Mouse (Mus musculus) liver, embryonic 14.5 days (tissue): ENCODE measurements around the gene Rims1. TPM values are rescaled to one million over a fixed set of nuclear protein-coding genes. Genes with fewer than 3 reads are reported as not detected.

Experiments
- ATAC-seq: fragments of 200-750 bp; cut with Nextera tagmentation; 2 replicates; pipeline ENCODE4 v1.8.0; 2017; ENCODE audit warnings: moderate number of reproducible peaks, mild to moderate bottlenecking, moderate library complexity; ENCODE audit not compliant: insufficient read depth
- DNase-seq, 3 experiments: peaks; one replicate each; pipeline ENCODE4 v3.0.0-alpha.2; 2012 to 2013; ENCODE audit warnings: low read depth in 3 of 3, low spot score in 3 of 3
- H3K27ac ChIP-seq: fragments of 300-500 bp; sonication (generic); 2 replicates; pipeline ENCODE4 v1.5.1; 2014; ENCODE audit warnings: moderate library complexity, mild to moderate bottlenecking, control low read depth, inconsistent platforms
- H3K27me3 ChIP-seq: fragments of 300-500 bp; sonication (generic); 2 replicates; pipeline ENCODE4 v1.6.1; 2014; ENCODE audit warnings: mild to moderate bottlenecking, low read length, moderate library complexity; ENCODE audit not compliant: control insufficient read depth, insufficient read depth
- H3K36me3 ChIP-seq: fragments of 300-500 bp; sonication (generic); replicated peaks from 2 replicates; pipeline ENCODE4 v1.6.1; 2014; ENCODE audit warnings: low read depth; ENCODE audit not compliant: control insufficient read depth, insufficient read depth
- H3K4me1 ChIP-seq, 2 experiments: fragments of 200-500 bp in 1 of 2; fragments of 300-500 bp in 1 of 2; sonication (generic) in 1 of 2; replicated peaks; 2 replicates each; pipeline ENCODE4 v1.6.1; 2012 to 2014; ENCODE audit warnings: antibody characterized with exemption in 1 of 2, inconsistent platforms in 1 of 2, low read length in 1 of 2; ENCODE audit not compliant: control insufficient read depth in 2 of 2, insufficient read depth in 2 of 2
- H3K4me2 ChIP-seq: fragments of 300-500 bp; sonication (generic); 2 replicates; pipeline ENCODE4 v1.6.1; 2014; ENCODE audit warnings: low read depth, mild to moderate bottlenecking, control low read depth, moderate library complexity
- H3K4me3 ChIP-seq, 2 experiments: fragments of 200-500 bp in 1 of 2; fragments of 300-500 bp in 1 of 2; sonication (generic) in 1 of 2; 2 replicates each; pipeline ENCODE4 v1.5.1; 2012 to 2014; ENCODE audit warnings: low read depth in 2 of 2, low read length in 2 of 2, mild to moderate bottlenecking in 2 of 2, control low read depth in 1 of 2, inconsistent platforms in 1 of 2, moderate library complexity in 1 of 2; ENCODE audit not compliant: insufficient read depth in 1 of 2
- H3K9ac ChIP-seq: fragments of 300-500 bp; sonication (generic); replicated peaks from 2 replicates; pipeline ENCODE4 v1.6.1; 2014; ENCODE audit warnings: mild to moderate bottlenecking, control low read depth, moderate library complexity
- H3K9me3 ChIP-seq: fragments of 300-500 bp; sonication (generic); 2 replicates; pipeline ENCODE4 v1.6.1; 2016; ENCODE audit warnings: low read length, mixed read lengths; ENCODE audit not compliant: control insufficient read depth
- CTCF ChIP-seq: IDR thresholded peaks from 2 replicates; pipeline ENCODE4 v1.5.1; 2016; ENCODE audit warnings: antibody characterized with exemption, low read depth, control low read depth
- EP300 ChIP-seq: IDR thresholded peaks from 2 replicates; pipeline ENCODE4 v1.6.1; 2016; ENCODE audit warnings: antibody characterized with exemption, low read depth
- WGBS: fragments of 180-500 bp; shearing (Covaris S2); extraction: QIAGEN DNeasy Blood & Tissue Kit; methylation state at CpG from one replicate; pipeline ENCODE4 v1.1.7; 2014; ENCODE audit not compliant: insufficient replicate concordance; 5-methylcytosine and 5-hydroxymethylcytosine counted together
- polyA plus RNA-seq, 2 experiments: library from polyadenylated mRNA; depleted of rRNA in 1 of 2; stranded (reverse) in 1 of 2; unstranded in 1 of 2; fragments of >200 nt; fragmentation: Nextera tagmentation in 1 of 2; extraction: Ambion mirVana in 1 of 2; gene quantifications; 2 replicates each; pipeline versions ENCODE4 v1.2.1 to v1.2.3; 2012 to 2014

Gene Rims1
- polyA plus RNA-seq, 2 experiments = 0.02 TPM; not detected in 1

GRCm38 (mm10) chr1:22627013-22627412, 178.8 kb downstream of the Rims1 start:
- no peaks in the 10 kb centered on the region for H3K4me1 ChIP-seq
- no peak overlapping the region for H3K4me2 ChIP-seq
- H3K36me3 ChIP-seq = no peaks in the 10 kb centered on the region
- H3K9ac ChIP-seq = no peak overlapping the region
- H3K27me3 ChIP-seq = no peaks in the 10 kb centered on the region
- ATAC-seq (no peak), DNase-seq (no peak)
- H3K4me3 ChIP-seq = no peak overlapping the region
- no peak overlapping the region for H3K27ac ChIP-seq
- no peaks in the 10 kb centered on the region for H3K9me3 ChIP-seq
- TF ChIP-seq CTCF (no peak), EP300 (no peak)
- WGBS = 35% methylated on average over 5 of the region's 5 CpGs

- Histone ChIP-seq H3K4me3 (no peak overlapping the region), H3K36me3 (no peaks in the 10 kb centered on the region), H3K27me3 (no peaks in the 10 kb centered on the region), H3K27ac (no peak overlapping the region), H3K9me3 (no peaks in the 10 kb centered on the region), H3K4me2 (no peak overlapping the region), H3K4me1 (no peaks in the 10 kb centered on the region), H3K9ac (no peak overlapping the region)
- TF ChIP-seq EP300 = no peak
- TF ChIP-seq CTCF = no peak
- ATAC-seq (no peak), DNase-seq (no peak)
- WGBS = 42% methylated on average over 3 of the region's 3 CpGs
Measured at GRCm38 (mm10) chr1:22626295-22626694, 179.5 kb downstream of the Rims1 start.

- Histone ChIP-seq H3K4me1 (0 out of 4 replicates have a peak, but pooled peaks cover 0 to 2% of the 10 kb centered on the region in 2 experiments), H3K4me3 (no peak overlapping the region), H3K9ac (no peak overlapping the region), H3K27ac (no peak overlapping the region), H3K36me3 (no peaks in the 10 kb centered on the region), H3K27me3 (no peaks in the 10 kb centered on the region), H3K9me3 (no peaks in the 10 kb centered on the region; the same call in 1 of the 2 replicates), H3K4me2 (no peak overlapping the region)
- TF ChIP-seq EP300 (no peak), CTCF (no peak)
- WGBS = 56% methylated on average over 8 of the region's 8 CpGs
- ATAC-seq (0 out of 2 replicates have a peak, but pooled peaks have one; percentile 53), DNase-seq (peak; percentile 4 to 13 (median 11))
Measured at GRCm38 (mm10) chr1:22620827-22621226, 185.0 kb downstream of the Rims1 start.

- H3K27ac ChIP-seq = no peak overlapping the region
- H3K36me3 ChIP-seq = no peaks in the 10 kb centered on the region
- H3K4me2 ChIP-seq = no peak overlapping the region
- H3K4me1 ChIP-seq = no peaks in the 10 kb centered on the region
- no peaks in the 10 kb centered on the region for H3K27me3 ChIP-seq
- DNase-seq = no peak
- WGBS = 51% methylated on average over 4 of the region's 4 CpGs
- no peak overlapping the region for H3K4me3 ChIP-seq
- no peak overlapping the region for H3K9ac ChIP-seq
- H3K9me3 ChIP-seq = no peaks in the 10 kb centered on the region; the same call in 1 of the 2 replicates
- TF ChIP-seq EP300 (no peak), CTCF (no peak)
- ATAC-seq = no peak
Measured at GRCm38 (mm10) chr1:22615601-22616000, 190.2 kb downstream of the Rims1 start.

- Histone ChIP-seq H3K27me3 (no peaks in the 10 kb centered on the region), H3K27ac (no peak overlapping the region), H3K4me1 (no peaks in the 10 kb centered on the region), H3K36me3 (no peaks in the 10 kb centered on the region), H3K9ac (no peak overlapping the region), H3K4me3 (no peak overlapping the region), H3K9me3 (no peaks in the 10 kb centered on the region), H3K4me2 (no peak overlapping the region)
- DNase-seq (no peak), ATAC-seq (no peak)
- WGBS = 47% methylated on average over 3 of the region's 3 CpGs
- TF ChIP-seq CTCF (no peak), EP300 (no peak)
Measured at GRCm38 (mm10) chr1:22613609-22614008, 192.2 kb downstream of the Rims1 start.
